Mouse (Mus musculus): Measurements from ENCODE around the gene Wipf1.
A peak's percentile ranks its signal among the peaks of the same experiment; 100 is the strongest.
"Not testable (repeated sequence)": the region's sequence is repeated elsewhere in the genome, so short reads cannot be mapped to it uniquely, and the experiment has no call there.

Wipf1 gene

DNA sequence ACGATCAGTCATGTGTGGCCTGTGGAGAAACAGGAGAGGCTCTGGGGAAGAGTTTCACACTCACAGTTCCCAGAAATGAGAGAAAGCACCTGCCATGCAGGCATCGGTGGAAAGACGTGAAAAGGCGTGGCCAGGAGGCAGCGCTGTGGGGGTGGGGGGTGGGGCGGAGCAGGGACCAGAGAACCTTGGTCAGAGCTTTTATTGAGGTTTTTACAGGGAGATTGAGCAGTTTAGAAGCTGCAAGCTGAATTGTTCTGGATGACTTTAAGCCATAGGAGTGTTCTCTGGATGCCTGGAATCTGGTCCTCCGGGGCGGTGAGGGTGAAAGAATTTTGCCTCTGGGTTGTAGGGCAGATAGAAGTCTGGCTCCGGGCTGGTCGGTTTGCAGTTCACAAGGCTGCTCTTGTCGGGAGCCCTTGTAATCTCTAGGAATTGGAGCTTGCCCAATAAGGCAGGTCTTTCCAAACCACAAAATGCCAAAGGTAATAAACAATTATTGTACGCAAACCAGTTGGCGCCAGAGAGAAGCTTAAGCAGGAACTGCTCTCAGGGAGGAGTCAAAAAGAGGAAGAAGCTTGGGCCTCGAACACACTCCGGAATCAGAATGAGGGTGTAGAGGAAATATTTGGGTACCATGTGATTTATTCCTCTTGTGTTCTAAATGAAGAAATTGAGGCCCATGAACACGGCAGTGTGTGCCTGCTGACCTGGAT is 11.1 kb upstream of the Wipf1 start:
- peak in 1 of 2 experiments; percentile 15 for DNase-seq

DNA sequence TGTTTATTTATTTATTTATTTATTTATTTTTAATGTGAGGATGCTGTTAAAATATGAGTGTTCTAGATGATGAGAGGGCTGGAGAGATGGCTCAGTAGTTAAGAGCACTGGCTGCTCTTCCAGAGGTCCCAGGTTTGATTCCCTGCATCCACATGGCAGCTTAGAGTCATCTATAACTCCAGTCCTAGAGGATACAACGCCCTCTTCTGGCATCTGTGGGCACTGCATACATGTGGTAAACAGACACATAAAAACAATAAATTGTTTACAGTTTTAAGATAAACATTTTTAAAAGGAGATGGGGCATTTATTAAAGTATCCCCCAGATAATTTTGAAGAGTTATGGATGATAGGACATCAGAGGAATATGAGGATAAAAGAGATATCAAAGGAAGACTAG is 10.2 kb upstream of the Wipf1 start:
- DNase-seq: peak in 1 of 2 experiments; percentile 13

DNA sequence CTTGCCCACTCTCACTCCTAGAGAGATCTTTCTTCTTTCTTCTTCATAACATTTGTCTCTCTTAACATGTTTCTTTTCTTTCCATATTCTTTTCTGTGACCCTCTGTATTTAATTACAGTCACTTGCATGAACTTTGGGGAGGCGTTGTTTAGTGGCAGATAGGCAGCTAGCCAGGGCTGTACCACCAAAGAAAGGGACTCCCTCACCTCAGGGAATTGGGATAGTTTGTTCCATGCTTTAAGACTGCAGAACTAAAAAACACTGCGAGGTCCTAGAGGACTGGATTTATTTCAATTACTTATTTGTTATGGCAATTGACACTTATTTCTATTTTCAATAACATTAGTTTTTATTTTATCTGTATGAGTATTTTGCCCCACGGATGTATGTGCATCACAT is 9.6 kb upstream of the Wipf1 start:
- no peak for DNase-seq

DNA sequence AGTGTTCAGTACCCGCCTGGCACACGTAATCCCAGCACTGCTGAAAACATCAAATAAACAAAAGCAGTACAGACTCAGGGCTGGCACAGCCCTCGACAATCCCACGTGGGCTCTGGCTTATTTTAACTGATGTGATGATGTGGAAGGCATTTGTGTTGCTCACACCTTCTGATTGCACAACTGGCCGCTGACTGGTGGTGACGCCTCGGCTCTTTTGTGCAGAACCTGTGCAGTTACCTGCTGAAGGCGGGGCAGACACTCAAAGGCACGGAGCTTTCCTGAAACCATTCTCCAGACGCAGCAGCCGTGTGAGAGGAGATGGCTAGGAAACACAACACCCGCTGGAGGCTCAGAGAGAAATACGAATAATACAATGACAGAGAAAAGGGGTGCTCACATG is 9.1 kb upstream of the Wipf1 start:
- no peak for DNase-seq

DNA sequence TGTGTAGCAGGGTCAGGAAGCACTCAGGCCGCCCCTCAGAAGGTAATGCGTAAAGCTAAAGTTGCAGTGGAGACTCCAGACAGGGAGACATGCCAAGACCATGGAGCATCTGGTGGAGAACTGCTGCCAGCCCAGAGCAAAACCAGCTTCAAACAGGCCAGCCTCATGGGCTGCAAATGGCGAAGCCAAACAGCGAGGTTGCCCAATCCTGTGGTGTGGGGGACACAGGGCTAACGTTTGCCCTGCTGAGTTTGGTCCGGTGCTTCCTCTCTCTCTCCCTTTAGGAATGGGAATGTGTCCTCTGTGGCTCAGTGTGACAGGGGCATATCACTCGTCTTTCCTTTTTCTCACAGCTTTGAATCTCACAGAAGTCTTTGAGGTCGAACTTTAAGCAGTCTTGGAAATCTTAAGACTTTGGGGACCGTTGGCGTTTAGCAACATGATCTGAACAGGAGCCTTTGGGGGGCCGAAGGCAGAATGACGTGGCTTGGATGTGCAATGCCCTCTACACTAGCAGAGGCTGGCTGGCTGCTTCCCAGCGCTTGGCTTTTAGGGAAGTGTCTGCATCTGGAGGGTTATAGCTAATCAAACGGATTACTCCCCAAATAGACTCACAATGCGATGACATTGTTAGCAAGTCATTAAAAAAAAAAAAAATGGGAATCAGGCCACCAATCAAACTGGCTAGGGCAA is 6.7 kb upstream of the Wipf1 start:
- no peak for DNase-seq

DNA sequence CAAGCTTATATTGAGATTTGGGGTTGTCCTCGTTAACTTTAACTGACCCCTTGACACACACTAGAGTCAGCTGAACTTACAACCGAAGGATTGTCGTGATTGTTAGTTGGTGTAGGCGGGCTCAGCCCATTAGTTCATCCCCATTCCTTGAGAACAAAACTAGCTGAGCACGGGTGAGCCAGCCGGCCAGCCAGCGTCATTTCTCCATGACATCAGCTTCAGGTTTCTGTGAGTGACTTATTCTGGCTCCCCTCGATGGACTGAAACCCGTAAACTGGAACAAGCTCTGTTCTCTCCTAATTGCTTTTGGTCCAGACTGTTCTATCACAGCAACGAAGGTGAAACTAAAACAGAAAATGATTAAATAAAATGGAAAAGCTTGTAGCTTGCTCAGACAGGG is 5.2 kb upstream of the Wipf1 start:
- no peak for DNase-seq

DNA sequence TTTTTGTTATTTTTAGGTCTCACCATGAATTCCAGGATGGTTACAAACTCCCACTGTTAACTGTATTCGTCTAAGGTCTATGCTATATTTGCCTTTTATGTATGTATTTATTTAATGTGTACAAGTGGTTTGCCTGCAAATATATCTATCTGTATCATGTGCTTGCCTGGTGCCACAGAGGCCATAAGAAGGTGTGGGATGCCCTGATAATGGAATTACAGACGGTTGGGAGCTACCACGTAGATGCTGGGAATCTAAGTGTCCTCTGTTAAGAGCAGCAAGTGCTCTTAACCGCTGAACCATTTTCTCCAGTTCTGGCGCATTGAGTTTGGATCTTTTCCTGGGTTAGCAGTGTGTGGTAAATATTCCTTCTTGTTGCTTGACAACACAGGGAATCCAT is 953 bp upstream of the Wipf1 start:
- no peak for DNase-seq

DNA sequence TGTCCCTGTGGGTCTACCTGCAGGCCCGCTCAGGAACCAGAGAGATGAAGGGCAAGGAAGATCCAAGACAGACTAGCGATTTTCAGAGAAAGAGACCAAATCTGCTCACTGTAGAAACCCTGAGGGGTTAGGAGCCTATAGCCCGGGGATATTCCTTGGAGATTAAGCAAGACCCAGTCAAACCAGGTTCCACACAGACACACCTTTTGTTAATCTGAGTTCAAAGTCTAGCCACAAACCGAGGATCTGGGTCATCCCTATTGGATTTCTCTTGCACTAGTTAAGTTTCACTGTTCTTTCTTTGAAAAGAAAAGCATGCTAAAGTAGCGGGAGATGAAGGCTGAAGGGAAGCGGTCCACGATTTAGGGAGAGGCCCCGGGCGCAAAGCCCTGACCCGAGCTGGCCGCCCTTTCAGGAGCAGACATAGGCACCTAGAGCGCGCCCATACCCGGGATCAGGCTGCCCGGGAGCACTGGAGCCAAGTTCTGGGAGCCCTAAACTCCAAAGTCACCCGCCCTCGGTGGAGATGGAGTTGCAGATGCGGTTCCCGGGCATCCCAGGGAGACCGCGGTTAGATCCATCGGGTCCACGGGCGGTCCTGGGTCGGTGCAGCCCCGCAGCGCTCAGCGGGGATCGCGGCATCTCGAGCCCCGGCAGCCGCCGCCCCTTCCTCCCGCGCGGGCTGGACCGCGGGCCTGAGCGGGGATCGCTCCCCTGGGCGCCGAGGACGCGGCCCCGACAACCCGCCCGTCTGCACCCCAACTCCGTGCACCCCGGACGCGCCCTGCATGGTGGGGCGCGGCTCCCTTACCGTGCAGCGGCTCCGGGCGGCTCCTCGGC is 798 bp downstream of the Wipf1 start:
- peak in 1 of 2 experiments; percentile 20 for DNase-seq

DNA sequence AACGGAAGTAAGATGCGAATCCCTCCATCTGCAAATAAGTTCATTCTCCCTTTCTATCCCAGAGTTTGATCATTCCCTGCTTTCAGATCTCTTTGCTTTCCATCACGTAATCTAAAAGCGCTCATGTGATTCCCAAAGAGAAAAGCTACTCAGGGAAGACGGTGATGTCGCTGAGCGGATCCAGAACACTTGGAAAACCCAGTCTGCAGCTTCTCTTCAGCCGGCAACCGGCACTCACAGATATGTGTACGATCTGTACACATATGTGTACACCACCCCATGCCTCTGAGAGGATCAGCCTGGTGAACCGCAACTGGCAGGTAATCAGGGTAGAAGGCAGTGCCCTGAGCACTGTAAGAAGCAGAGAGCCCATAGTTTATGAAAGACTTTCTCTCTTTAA is 1.6 kb downstream of the Wipf1 start:
- DNase-seq: no peak

DNA sequence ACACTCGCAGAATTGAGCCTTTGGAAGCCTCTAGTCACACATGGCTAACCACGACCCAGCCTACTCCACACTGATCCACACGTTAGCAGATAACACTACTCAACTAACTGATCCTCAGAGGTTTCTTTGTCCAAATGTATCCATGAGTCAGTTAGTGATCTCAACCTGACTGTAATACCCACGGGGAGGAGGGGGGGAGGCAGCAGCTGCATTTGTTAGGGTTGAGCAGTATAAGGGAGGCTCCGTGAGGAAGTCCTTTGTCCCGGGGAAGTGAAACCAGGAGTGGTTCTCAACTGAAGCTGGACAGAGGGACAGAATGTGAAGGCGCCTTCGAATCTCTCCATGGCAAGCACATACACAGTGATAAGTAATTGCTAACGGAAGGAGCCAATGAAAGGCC is 2.8 kb downstream of the Wipf1 start:
- DNase-seq: no peak

DNA sequence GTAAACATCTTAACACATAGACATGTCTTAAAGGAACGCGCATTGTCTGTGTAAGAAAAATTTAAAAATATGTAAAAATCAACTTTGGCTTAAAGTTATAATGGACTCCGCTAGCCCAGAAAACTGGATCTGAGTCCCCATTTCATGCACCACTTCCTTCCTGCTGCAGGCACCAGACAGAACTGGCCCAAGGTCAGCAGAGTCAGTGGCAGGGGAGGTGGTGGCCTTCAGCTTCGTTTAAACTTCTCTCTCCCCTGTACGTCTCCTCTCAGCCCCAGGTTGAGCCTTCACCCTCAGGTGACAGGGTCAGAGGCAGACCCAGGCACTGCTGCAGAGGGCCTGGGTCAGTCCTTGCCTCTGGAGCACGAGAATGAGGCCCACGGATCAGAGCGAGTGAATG is 6.6 kb downstream of the Wipf1 start:
- no peak for DNase-seq

DNA sequence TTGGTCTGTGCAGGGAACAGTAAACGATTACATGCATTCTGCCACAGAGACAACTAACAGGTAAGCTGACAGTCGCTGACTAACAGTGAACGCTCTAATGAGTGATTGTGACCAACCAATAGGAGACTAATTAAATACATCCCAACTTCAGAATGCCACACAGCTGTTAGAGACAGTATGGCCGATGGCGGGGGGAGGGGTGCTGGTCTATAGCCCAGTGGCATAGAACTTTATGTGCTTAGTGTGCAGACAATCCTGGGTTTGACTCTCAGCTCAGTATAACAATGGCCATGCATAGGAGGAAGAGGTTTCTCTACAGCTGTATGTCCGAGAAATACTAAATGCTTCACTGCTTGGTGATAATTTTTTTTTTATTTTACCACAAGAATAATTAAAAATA is 7.2 kb downstream of the Wipf1 start:
- no peak for DNase-seq

DNA sequence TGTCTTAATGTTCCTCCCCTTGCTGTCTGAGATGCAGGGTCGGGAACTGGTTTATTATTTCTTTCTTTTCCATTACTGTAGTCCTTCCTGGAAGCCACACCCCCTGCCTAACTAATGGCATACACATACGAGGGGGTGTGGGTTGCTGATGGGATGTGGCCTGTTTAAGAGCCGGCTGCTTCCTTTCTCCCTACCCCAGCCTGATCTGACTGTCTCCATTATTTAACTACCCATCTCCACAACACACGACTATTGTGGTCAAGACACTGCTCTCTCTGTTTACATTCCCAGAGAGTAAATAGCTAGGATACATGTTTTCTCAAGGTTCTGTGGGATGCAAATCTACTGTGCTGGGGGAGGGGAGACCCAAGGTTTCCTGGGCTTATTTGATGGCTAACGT is 7.8 kb downstream of the Wipf1 start:
- no peak for DNase-seq

DNA sequence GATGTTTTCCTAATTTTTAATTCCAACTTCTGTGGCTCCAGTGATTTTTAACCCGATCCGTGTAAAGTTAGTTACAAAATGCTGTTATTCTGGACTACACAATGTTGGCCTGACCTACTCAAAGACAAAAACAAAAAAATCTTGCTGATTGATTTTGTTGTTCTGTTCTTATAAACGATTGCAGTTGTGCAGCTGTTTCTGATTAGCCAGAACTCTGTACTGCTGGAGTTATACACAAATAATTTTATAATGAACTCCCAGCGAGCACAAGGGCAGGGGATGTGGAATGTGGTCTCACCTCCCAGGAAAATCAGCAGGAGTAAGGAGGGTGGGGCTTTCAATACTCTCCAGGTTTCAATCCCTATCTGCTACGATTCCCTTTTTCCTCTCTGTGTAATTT is 10.6 kb downstream of the Wipf1 start:
- DNase-seq: no peak

DNA sequence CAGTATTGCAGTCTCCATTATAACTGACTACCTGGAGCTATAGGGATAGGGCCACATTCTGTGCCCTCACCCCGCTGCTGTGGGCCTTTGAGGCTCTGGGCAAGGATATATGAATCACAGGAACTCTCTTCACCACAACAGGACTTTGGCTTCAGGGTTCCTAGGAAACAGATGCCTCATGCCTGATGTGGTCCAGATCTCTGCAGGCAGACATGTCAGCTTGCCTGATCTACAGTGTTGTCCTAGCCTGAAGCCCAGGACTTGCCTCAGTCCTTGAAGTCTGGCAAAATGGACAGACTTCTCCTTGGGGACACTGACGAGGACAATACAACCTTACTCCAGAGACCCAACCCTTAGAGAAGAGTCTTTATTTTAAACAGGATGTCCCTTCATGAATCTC is 11.2 kb downstream of the Wipf1 start:
- DNase-seq: no peak

DNA sequence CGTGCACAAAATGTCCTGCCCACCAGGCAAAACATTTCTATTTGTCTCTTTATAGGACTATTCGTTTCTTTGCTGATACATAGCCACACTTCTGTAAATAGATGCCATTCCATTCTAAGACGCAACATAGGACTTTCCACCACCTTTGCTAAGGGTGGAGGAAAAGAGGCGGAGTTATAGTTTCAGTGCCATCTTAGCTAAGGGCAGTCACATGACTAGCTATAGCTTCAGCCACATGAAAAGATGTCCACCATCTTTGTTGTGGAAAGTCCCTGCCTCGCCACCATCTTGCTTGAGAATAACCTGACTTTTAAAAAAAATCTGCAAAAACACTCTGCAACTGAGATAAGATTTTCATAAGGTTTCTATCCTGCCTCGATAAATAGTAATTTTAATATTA is 15.4 kb downstream of the Wipf1 start:
- DNase-seq: no peak

DNA sequence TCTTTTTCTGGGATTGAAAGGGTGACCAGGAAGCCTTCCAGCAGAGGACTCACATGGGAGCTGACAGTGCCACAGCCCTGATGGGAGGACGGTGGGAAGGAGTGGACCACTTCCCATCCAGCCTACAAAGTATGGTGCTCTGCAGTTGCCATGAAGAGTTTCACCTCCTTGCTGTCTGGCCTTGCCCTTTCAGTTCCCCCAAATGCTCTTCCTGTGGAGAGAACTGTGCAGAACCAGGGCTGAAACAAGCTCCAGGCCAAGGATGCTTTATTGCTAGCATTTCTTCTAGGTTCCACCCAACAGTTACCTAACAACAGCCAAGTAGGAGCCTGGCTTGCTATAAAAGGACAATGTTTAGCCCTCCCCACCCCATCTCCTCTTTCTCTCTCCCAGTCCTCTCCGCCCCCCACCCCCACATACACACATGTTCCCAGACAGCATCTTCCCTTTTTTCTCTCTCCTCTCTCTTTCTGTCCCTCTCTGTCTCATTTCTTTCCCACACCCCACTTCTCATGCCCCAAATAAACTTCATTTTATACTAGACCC is 16.3 kb downstream of the Wipf1 start:
- no peak for DNase-seq

DNA sequence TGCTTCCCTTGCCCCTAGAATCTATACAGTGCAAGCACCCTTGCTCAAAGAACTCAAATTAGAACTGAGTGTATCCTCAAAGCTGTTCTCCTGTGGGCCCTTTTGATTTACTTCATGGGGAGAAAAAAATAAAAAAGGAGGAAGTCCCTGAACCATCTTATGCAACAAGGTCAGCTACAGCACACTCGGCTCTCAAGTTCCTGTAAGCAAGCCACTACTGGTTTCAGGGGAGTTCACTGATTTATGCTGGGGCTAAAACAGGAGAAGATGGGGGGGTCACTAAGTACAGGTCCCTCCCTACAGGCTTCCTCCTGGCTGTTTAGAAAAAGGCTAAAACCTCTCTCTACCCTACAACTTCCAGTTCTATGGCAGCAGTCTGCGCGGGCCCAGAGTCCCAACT is 17.5 kb downstream of the Wipf1 start:
- DNase-seq: no peak

DNA sequence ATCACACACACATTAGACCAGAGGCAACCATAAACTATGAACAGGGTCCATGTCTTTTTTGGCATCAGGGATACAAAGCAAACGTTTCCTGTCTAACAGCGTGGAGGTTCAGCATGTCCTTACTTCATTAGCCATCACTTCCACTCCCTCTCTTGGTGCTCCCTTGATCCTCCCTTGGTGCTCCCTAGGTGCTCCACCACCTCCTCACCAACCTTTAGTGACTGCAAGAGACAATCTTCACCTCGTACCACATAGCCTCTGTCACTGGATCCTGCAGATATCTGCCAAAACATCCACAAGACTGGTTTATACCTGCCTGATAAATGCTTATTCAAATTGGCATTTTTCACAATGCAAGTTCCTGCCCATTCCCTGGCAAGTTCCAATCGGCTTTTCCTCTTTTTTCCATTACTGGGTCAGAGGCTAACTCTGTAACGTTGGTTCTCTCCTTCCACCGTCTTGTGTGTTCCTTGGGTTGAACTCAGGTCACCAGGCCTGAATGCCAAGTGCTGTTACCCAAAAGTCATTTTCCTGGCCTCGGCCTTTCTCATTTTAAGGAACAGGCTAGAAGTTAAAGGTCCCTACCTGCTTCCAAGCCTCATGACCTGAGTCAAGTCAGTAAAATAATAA is 18.7 kb downstream of the Wipf1 start:
- no peak for DNase-seq

DNA sequence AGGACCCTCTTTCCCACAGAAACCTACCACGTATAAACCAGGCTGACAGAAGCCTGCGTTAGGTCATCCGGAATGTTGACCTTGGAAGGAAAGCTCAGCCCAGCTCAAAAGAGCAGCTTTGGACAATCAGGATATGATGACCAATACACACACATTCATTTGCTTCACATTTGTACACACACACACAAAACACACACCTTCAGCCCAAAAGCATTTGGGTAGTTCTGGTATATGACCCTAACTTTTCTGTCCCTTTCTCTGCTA is 19.6 kb downstream of the Wipf1 start:
- no peak for DNase-seq

DNA sequence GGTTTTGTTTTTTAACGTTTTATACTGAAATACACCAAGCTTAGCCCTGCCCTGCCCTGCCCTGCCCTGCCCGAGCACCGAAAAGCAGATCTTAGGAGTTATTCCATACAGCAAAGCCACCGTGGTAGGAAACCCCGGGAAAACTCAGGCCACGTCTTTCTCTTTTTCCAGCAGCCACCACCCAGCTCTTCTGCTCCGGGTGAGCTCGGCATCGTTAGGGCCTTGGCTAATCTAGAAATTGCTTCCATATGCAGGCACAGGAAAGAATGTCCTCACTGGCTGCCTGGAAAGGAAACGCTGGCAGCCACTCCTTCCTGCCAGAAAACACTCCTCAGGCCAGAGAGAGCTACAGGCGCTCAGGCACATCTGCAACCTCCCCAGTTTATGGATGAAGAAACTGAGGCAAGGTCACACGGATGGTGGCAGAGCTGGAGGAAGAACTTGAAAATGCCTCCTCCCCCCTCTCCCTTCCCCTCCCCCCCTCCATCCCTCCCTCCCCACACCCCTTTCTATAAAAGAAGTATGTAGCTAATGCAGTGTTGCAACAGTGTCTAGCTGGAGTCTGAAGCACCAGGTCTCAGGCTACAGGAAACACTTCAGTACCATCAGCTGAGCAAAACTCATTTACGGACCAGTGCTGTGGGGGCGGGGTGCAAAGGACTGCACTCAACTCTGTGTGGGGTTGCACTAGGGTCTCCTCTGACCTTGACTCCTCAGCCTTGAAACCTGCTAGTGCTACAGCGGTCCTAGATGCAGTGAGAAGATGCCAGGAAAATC is 20.1 kb downstream of the Wipf1 start:
- DNase-seq: no peak

DNA sequence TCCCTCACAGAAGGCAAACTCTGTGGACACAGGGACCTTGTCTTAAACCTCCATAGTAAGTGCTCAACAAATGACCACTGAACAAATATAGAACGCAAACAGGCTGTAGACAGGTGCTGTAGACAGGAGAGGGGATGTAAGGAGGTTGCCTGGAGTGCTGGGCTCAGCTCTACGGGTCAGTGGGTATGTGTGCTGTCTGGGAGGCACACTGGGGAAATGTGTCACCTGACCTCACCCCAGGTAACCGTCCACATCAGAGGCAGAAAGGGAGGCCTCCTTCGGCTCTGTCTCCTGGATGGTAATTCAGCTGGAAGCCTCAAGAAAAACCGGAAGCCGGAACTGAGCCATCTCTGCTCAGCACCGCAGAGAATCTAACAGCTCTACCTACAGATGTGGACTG is 21.6 kb downstream of the Wipf1 start:
- DNase-seq: no peak

DNA sequence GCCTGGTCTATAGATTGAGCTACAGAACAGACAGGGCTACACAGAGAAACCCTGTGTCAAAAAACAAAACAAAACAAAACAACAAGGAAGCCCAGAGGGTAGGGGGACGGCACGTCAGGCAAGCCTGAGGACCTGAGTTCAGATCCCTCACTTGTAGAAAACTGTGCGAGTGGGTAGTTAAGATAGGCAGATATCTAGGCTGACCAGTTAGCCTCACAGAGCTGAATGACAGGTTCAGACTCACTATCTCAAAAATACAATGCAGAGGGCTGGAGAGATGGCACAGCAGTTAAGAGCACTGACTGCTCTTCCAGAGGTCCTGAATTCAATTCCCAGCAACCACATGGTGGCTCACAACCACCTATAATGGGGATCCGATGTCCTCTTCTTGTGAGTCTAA is 23.2 kb downstream of the Wipf1 start:
- not testable (repeated sequence) for DNase-seq
